Mouse (Mus musculus): Measurements from ENCODE around the gene Mark1. TPM values are rescaled to one million over a fixed set of nuclear protein-coding genes. Genes with fewer than 3 reads are reported as not detected.
A peak's percentile ranks its signal among the peaks of the same experiment; 100 is the strongest.

Mark1 gene
- polyA plus RNA-seq, 1 experiment from 2014 or later: 2.7 TPM

- Histone ChIP-seq H3K4me1 (replicated peaks) (peaks cover 7% of the 10 kb centered on the region), H3K9me3 (no peaks in the 10 kb centered on the region), H3K4me3 (replicated peaks) (no peak overlapping the region), H3K9ac (no peak overlapping the region), H3K27ac (no peak overlapping the region), H3K36me3 (no peaks in the 10 kb centered on the region), H3K27me3 (replicated peaks) (no peaks in the 10 kb centered on the region), H3K4me2 (replicated peaks) (peak overlapping the region; percentile 82; the same call in 1 of the 2 replicates)
- 73% methylated on average over 11 of the region's 11 CpGs for WGBS
- no peak for ATAC-seq
These were observed 1.9 kb downstream of the Mark1 start for GRCm38 (mm10) chr1:184997466-184997865.

- H3K4me2 ChIP-seq (replicated peaks): no peak overlapping the region
- WGBS: 71% methylated on average over 4 of the region's 4 CpGs
- no peak overlapping the region for H3K27ac ChIP-seq
- H3K4me3 ChIP-seq (replicated peaks): no peak overlapping the region
- no peaks in the 10 kb centered on the region for H3K9me3 ChIP-seq
- ATAC-seq: no peak
- no peaks in the 10 kb centered on the region for H3K27me3 ChIP-seq (replicated peaks)
- H3K4me1 ChIP-seq (replicated peaks): peaks cover 6% of the 10 kb centered on the region
- no peaks in the 10 kb centered on the region for H3K36me3 ChIP-seq
- no peak overlapping the region for H3K9ac ChIP-seq
These were observed 4.0 kb downstream of the Mark1 start for GRCm38 (mm10) chr1:184995335-184995734.

GRCm38 (mm10) chr1:184991191-184991590 is 8.2 kb downstream of the Mark1 start:
- no peak overlapping the region for H3K4me3 ChIP-seq (replicated peaks)
- WGBS: 93% methylated on average over 10 of the region's 10 CpGs
- peaks cover 8% of the 10 kb centered on the region; the same call in 1 of the 2 replicates for H3K4me1 ChIP-seq (replicated peaks)
- no peaks in the 10 kb centered on the region for H3K9me3 ChIP-seq
- H3K27ac ChIP-seq: no peak overlapping the region
- ATAC-seq: no peak
- H3K9ac ChIP-seq: no peak overlapping the region
- no peak overlapping the region for H3K4me2 ChIP-seq (replicated peaks)
- H3K27me3 ChIP-seq (replicated peaks): no peaks in the 10 kb centered on the region
- H3K36me3 ChIP-seq: no peaks in the 10 kb centered on the region

GRCm38 (mm10) chr1:184986748-184987147 is 12.6 kb downstream of the Mark1 start:
- no peak overlapping the region for H3K4me2 ChIP-seq (replicated peaks)
- H3K36me3 ChIP-seq: no peaks in the 10 kb centered on the region
- no peaks in the 10 kb centered on the region for H3K9me3 ChIP-seq
- no peak overlapping the region for H3K4me3 ChIP-seq (replicated peaks)
- ATAC-seq: peak; percentile 59; the same call in 1 of the 2 replicates
- no peaks in the 10 kb centered on the region for H3K27me3 ChIP-seq (replicated peaks)
- H3K27ac ChIP-seq: no peak overlapping the region
- H3K4me1 ChIP-seq (replicated peaks): peaks cover 12% of the 10 kb centered on the region; the same call in 1 of the 2 replicates
- H3K9ac ChIP-seq: no peak overlapping the region
- WGBS: 47% methylated on average over 2 of the region's 2 CpGs

GRCm38 (mm10) chr1:184984723-184985122 is 14.6 kb downstream of the Mark1 start:
- Histone ChIP-seq H3K27ac (no peak overlapping the region), H3K4me2 (replicated peaks) (no peak overlapping the region), H3K4me1 (replicated peaks) (peaks cover 12% of the 10 kb centered on the region; the same call in 1 of the 2 replicates), H3K9ac (no peak overlapping the region), H3K4me3 (replicated peaks) (no peak overlapping the region), H3K9me3 (no peaks in the 10 kb centered on the region), H3K36me3 (no peaks in the 10 kb centered on the region), H3K27me3 (replicated peaks) (no peaks in the 10 kb centered on the region)
- WGBS: 76% methylated on average over 2 of the region's 2 CpGs
- no peak for ATAC-seq

- ATAC-seq: no peak
- Histone ChIP-seq H3K9ac (no peak overlapping the region), H3K4me2 (replicated peaks) (no peak overlapping the region), H3K36me3 (no peaks in the 10 kb centered on the region), H3K4me1 (replicated peaks) (peaks cover 12% of the 10 kb centered on the region; the same call in 1 of the 2 replicates), H3K4me3 (replicated peaks) (no peak overlapping the region), H3K27ac (no peak overlapping the region), H3K27me3 (replicated peaks) (no peaks in the 10 kb centered on the region), H3K9me3 (no peaks in the 10 kb centered on the region)
- 35% methylated on average over 3 of the region's 3 CpGs for WGBS
These were observed 15.6 kb downstream of the Mark1 start for GRCm38 (mm10) chr1:184983751-184984150.

GRCm38 (mm10) chr1:184972214-184972776 is 27.1 kb downstream of the Mark1 start:
- Histone ChIP-seq H3K4me1 (replicated peaks) (peaks cover 5% of the 10 kb centered on the region; the same call in 1 of the 2 replicates), H3K9ac (no peak overlapping the region), H3K9me3 (no peaks in the 10 kb centered on the region), H3K36me3 (no peaks in the 10 kb centered on the region), H3K4me2 (replicated peaks) (no peak overlapping the region), H3K27ac (no peak overlapping the region), H3K4me3 (replicated peaks) (no peak overlapping the region), H3K27me3 (replicated peaks) (no peaks in the 10 kb centered on the region)
- ATAC-seq: peak; percentile 51; the same call in 1 of the 2 replicates
- 63% methylated on average over 8 of the region's 8 CpGs for WGBS

GRCm38 (mm10) chr1:184969374-184969773 is 30.0 kb downstream of the Mark1 start:
- no peaks in the 10 kb centered on the region for H3K27me3 ChIP-seq (replicated peaks)
- H3K27ac ChIP-seq: no peak overlapping the region
- H3K4me3 ChIP-seq (replicated peaks): no peak overlapping the region
- WGBS: 88% methylated on average over 4 of the region's 4 CpGs
- no peak for ATAC-seq
- no peak overlapping the region for H3K4me2 ChIP-seq (replicated peaks)
- H3K36me3 ChIP-seq: no peaks in the 10 kb centered on the region
- no peak overlapping the region for H3K9ac ChIP-seq
- 0 out of 2 replicates have a peak, but pooled peaks cover 5% of the 10 kb centered on the region for H3K4me1 ChIP-seq (replicated peaks)
- H3K9me3 ChIP-seq: no peaks in the 10 kb centered on the region

GRCm38 (mm10) chr1:184965682-184966360 is 33.5 kb downstream of the Mark1 start:
- WGBS: 46% methylated on average over 12 of the region's 12 CpGs
- no peak overlapping the region for H3K9ac ChIP-seq

GRCm38 (mm10) chr1:184963121-184963693 is 36.2 kb downstream of the Mark1 start:
- peak overlapping the region; percentile 20; the same call in 1 of the 2 replicates for H3K4me2 ChIP-seq (replicated peaks)
- H3K4me3 ChIP-seq (replicated peaks): no peak overlapping the region
- no peaks in the 10 kb centered on the region; the same call in 1 of the 2 replicates for H3K9me3 ChIP-seq
- H3K36me3 ChIP-seq: 0 out of 2 replicates have a peak, but pooled peaks cover 3% of the 10 kb centered on the region
- 59% methylated on average over 12 of the region's 12 CpGs for WGBS
- 0 out of 2 replicates have a peak, but pooled peaks cover 3% of the 10 kb centered on the region for H3K4me1 ChIP-seq (replicated peaks)
- no peaks in the 10 kb centered on the region for H3K27me3 ChIP-seq (replicated peaks)
- H3K27ac ChIP-seq: peak overlapping the region; percentile 58
- H3K9ac ChIP-seq: no peak overlapping the region
- peak; percentile 90 for ATAC-seq

More at GRCm38 (mm10) chr1:184965682-184966360, 33.5 kb downstream of the Mark1 start:
- H3K27ac ChIP-seq: no peak overlapping the region
- no peaks in the 10 kb centered on the region for H3K27me3 ChIP-seq (replicated peaks)
- no peak overlapping the region for H3K4me3 ChIP-seq (replicated peaks)
- 0 out of 2 replicates have a peak, but pooled peaks cover 3% of the 10 kb centered on the region for H3K36me3 ChIP-seq
- peak; percentile 31; the same call in 1 of the 2 replicates for ATAC-seq
- H3K4me2 ChIP-seq (replicated peaks): no peak overlapping the region
- H3K9me3 ChIP-seq: no peaks in the 10 kb centered on the region; the same call in 1 of the 2 replicates
- H3K4me1 ChIP-seq (replicated peaks): 0 out of 2 replicates have a peak, but pooled peaks cover 3% of the 10 kb centered on the region

- 83% methylated on average over 5 of the region's 5 CpGs for WGBS
- H3K9me3 ChIP-seq: no peaks in the 10 kb centered on the region; the same call in 1 of the 2 replicates
These were observed 37.5 kb downstream of the Mark1 start for GRCm38 (mm10) chr1:184961853-184962252.

GRCm38 (mm10) chr1:184958818-184959217 is 40.6 kb downstream of the Mark1 start:
- Histone ChIP-seq H3K36me3 (0 out of 2 replicates have a peak, but pooled peaks cover 3% of the 10 kb centered on the region), H3K4me1 (replicated peaks) (0 out of 2 replicates have a peak, but pooled peaks cover 3% of the 10 kb centered on the region), H3K27ac (peak overlapping the region; percentile 1; the same call in 1 of the 2 replicates), H3K9ac (no peak overlapping the region), H3K27me3 (replicated peaks) (no peaks in the 10 kb centered on the region), H3K9me3 (no peaks in the 10 kb centered on the region; the same call in 1 of the 2 replicates), H3K4me3 (replicated peaks) (no peak overlapping the region), H3K4me2 (replicated peaks) (peak overlapping the region; percentile 35)
- 53% methylated on average over 9 of the region's 9 CpGs for WGBS
- peak; percentile 58; the same call in 1 of the 2 replicates for ATAC-seq

More at GRCm38 (mm10) chr1:184961853-184962252, 37.5 kb downstream of the Mark1 start:
- Histone ChIP-seq H3K4me3 (replicated peaks) (no peak overlapping the region), H3K36me3 (0 out of 2 replicates have a peak, but pooled peaks cover 3% of the 10 kb centered on the region), H3K27me3 (replicated peaks) (no peaks in the 10 kb centered on the region), H3K27ac (no peak overlapping the region), H3K4me1 (replicated peaks) (0 out of 2 replicates have a peak, but pooled peaks cover 3% of the 10 kb centered on the region), H3K9ac (no peak overlapping the region), H3K4me2 (replicated peaks) (no peak overlapping the region)
- no peak for ATAC-seq
